Mouse (Mus musculus) thymus, adult 2 months (tissue): ENCODE measurements at regions not wholly inside any gene's neighbourhood (a gene's known extent, or its start where the extent isn't known, plus 50 kb on each side); places are given as distances from the start of the nearest gene placed in this dataset.

ENCODE experiments used
- CTCF ChIP-seq: fragments of 200-500 bp; IDR thresholded peaks from 2 replicates; pipeline ENCODE4 v1.5.1; 2012; ENCODE audit warnings: mild to moderate bottlenecking, control low read depth, low read length, moderate library complexity, borderline replicate concordance; ENCODE audit not compliant: control insufficient read depth, poor library complexity, insufficient read depth; ENCODE audit errors: extremely low read depth
- POLR2A ChIP-seq: fragments of 200-500 bp; IDR thresholded peaks from 2 replicates; pipeline ENCODE4 v1.6.1; 2012; ENCODE audit warnings: mild to moderate bottlenecking, low read length, control low read depth, moderate library complexity; ENCODE audit not compliant: control insufficient read depth, poor library complexity, insufficient read depth; ENCODE audit errors: extremely low read depth

DNA sequence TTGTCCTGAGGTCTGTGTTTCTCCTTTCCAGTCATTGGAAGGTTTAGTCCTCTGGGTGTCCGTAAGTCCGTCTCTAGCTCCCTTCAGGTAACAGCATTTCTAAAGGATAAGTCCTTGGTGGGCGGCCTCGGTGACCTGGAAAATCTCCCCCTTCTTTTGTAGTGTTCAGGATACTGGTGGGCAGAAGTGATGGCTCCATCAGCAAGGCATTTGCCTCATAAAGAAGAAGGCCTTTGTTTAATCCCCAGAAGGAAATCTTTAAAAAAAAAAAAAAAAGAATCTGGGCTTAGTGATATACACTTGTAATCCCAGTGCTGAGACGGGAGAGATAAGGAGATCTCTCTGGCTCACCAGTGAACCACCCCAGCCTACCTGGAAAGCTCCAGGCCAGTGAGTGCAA is 133.5 kb upstream of the Prkcq start:
- no peak for TF ChIP-seq CTCF
- no peak for TF ChIP-seq POLR2A
